Mouse (Mus musculus) liver, postnatal 0 days (tissue): ENCODE data around the gene Fbxo3. TPM values are rescaled to one million over a fixed set of nuclear protein-coding genes. Genes with fewer than 3 reads are reported as not detected.
"Not testable (repeated sequence)": the region's sequence is repeated elsewhere in the genome, so short reads cannot be mapped to it uniquely, and the experiment has no call there.

Experiments
- ATAC-seq: fragments of 200-750 bp; cut with Nextera tagmentation; 2 replicates; pipeline ENCODE4 v1.8.0; 2017; ENCODE audit warnings: mild to moderate bottlenecking, moderate library complexity
- DNase-seq: peaks from one replicate; pipeline ENCODE4 v3.0.0-alpha.2; 2016
- H3K27ac ChIP-seq: fragments of 300-500 bp; sonication (generic); 2 replicates; pipeline ENCODE4 v1.5.1; 2014; ENCODE audit warnings: antibody characterized with exemption, moderate library complexity, mild to moderate bottlenecking, low read depth
- H3K27me3 ChIP-seq: fragments of 300-500 bp; sonication (generic); 2 replicates; pipeline ENCODE4 v1.6.1; 2014; ENCODE audit warnings: low read length, control low read depth, mixed read lengths; ENCODE audit not compliant: insufficient read depth
- H3K36me3 ChIP-seq: fragments of 300-500 bp; sonication (generic); replicated peaks from 2 replicates; pipeline ENCODE4 v1.6.1; 2014; ENCODE audit warnings: mild to moderate bottlenecking, control low read depth, low read length, moderate library complexity, mixed read lengths; ENCODE audit not compliant: insufficient read depth
- H3K4me1 ChIP-seq: fragments of 300-500 bp; sonication (generic); 2 replicates; pipeline ENCODE4 v1.6.1; 2014; ENCODE audit warnings: antibody characterized with exemption, mild to moderate bottlenecking, control low read depth; ENCODE audit not compliant: insufficient read depth
- H3K4me2 ChIP-seq: fragments of 300-500 bp; sonication (generic); 2 replicates; pipeline ENCODE4 v1.6.1; 2014; ENCODE audit warnings: low read depth, mild to moderate bottlenecking, low read length, moderate library complexity, mixed read lengths
- H3K4me3 ChIP-seq: fragments of 300-500 bp; sonication (generic); 2 replicates; pipeline ENCODE4 v1.5.1; 2014; ENCODE audit warnings: low read depth, low read length
- H3K9ac ChIP-seq: fragments of 300-500 bp; sonication (generic); replicated peaks from 2 replicates; pipeline ENCODE4 v1.6.1; 2014; ENCODE audit warnings: mild to moderate bottlenecking, moderate library complexity
- H3K9me3 ChIP-seq: fragments of 300-500 bp; sonication (generic); 2 replicates; pipeline ENCODE4 v1.6.1; 2016; ENCODE audit warnings: mild to moderate bottlenecking, control low read depth, low read length, mixed read lengths
- CTCF ChIP-seq: sonication (generic); IDR thresholded peaks from 2 replicates; pipeline ENCODE4 v1.5.1; 2016; ENCODE audit warnings: antibody characterized with exemption, low read depth
- EP300 ChIP-seq: IDR thresholded peaks from 2 replicates; pipeline ENCODE4 v1.6.1; 2016; ENCODE audit warnings: antibody characterized with exemption, low read depth, mild to moderate bottlenecking
- WGBS: fragments of 180-500 bp; shearing (Covaris S2); extraction: QIAGEN DNeasy Blood & Tissue Kit; methylation state at CpG from one replicate; pipeline ENCODE4 v1.1.7; 2014; ENCODE audit not compliant: insufficient replicate concordance; 5-methylcytosine and 5-hydroxymethylcytosine counted together
- polyA plus RNA-seq: library from polyadenylated mRNA; unstranded; fragments of >200 nt; fragmentation: Nextera tagmentation; extraction: Ambion mirVana; gene quantifications from 2 replicates; pipeline ENCODE4 v1.2.1, GENCODE M21; 2015

The Fbxo3 gene
- polyA plus RNA-seq, 1 experiment from 2014 or later = 41.9 TPM

DNA sequence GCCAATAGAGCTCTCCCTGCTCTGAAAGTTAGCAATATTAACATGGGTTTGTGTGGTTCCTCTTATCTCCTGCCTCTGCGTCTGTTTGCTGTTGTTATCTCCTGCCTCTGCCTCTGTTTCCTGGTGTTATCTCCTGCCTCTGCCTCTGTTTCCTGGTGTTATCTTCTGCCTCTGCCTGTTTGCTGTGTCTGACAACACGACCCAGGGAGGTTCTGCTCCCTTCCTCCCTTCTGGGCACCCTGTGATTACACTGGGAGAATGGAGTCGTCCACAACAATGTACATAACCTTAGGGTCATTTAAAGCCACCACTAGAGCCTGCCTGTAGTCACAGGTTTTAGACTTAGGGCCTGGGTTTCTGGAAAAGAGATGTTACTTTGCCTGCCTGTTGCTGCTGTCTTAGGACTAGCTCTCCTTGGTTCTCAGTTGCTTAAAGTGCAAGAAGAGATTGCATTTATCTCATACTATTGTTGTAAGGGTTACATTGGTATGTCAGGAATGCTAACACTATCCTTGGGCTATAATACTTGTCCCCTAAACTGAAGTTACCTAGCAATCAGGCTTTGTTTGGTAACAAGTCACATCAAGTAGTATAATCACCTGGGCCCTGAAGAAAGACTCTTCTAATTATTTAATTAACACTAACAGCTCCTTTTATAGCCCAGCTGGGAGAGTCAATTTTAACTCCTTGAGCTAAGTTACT, 71.2 kb downstream of the Fbxo3 start:
- ATAC-seq (peak; percentile 81), DNase-seq (peak; percentile 35)
- Histone ChIP-seq H3K36me3 (0 out of 2 replicates have a peak, but pooled peaks cover 2% of the 10 kb centered on the region), H3K4me2 (peak overlapping the region; percentile 70), H3K9ac (peak overlapping the region; percentile 51), H3K9me3 (no peaks in the 10 kb centered on the region), H3K4me3 (peak overlapping the region; percentile 8), H3K27ac (peak overlapping the region; percentile 79), H3K4me1 (peaks cover 33% of the 10 kb centered on the region), H3K27me3 (no peaks in the 10 kb centered on the region)
- TF ChIP-seq CTCF (no peak), EP300 (peak; percentile 98)
- WGBS = 11% methylated on average over 3 of the region's 3 CpGs

DNA sequence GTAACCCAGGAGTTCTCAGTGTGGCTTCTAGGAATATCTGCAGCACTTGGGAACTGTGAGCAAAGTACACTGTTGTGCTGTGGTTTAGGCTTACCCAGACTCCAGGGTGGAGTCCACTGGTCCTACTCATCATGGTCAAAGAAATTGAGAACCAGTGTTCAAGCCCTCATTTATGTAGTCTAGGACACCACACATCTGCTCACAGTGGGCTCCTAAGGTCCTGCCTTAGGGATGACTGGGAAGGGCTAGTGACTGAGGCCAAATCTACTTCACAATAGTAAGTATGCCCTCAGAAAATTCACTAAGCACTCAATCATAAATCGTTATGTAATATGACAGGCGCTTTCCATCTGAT, 71.7 kb downstream of the Fbxo3 start:
- Histone ChIP-seq H3K4me2 (peak overlapping the region; percentile 70), H3K9me3 (no peaks in the 10 kb centered on the region), H3K27ac (peak overlapping the region; percentile 79), H3K4me3 (peak overlapping the region; percentile 8), H3K36me3 (0 out of 2 replicates have a peak, but pooled peaks cover 2% of the 10 kb centered on the region), H3K27me3 (no peaks in the 10 kb centered on the region), H3K4me1 (peaks cover 33% of the 10 kb centered on the region), H3K9ac (peak overlapping the region; percentile 51)
- no peak for DNase-seq
- 82% methylated on average over 2 of the region's 2 CpGs for WGBS
- TF ChIP-seq EP300 (no peak), CTCF (no peak)
- ATAC-seq = no peak

DNA sequence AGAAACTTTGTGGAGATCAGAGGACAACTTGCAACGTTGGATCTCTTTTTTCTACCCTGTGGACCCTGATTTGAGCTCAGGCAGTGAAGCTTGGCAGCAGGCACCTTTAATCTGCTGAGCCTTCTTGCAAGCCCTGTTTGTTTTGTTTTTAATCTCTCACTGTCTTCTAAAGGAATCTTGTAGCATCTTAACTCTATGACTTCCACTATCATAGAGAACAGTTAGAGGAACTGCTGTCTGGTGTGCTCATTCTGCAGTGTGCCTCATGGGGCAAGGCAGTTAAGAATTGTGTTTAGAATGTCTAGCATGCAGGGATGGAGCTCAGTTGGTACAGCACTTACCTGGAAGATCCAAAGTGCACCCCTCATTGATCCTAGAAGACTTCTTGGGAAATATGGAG, 72.4 kb downstream of the Fbxo3 start:
- no peaks in the 10 kb centered on the region for H3K9me3 ChIP-seq
- H3K27ac ChIP-seq = peak overlapping the region; percentile 48
- peak; percentile 26; the same call in 1 of the 2 replicates for TF ChIP-seq EP300
- TF ChIP-seq CTCF = no peak
- ATAC-seq (no peak), DNase-seq (no peak)
- H3K27me3 ChIP-seq = no peaks in the 10 kb centered on the region
- peak overlapping the region; percentile 41 for H3K9ac ChIP-seq
- 0 out of 2 replicates have a peak overlapping the region, but pooled peaks have one; percentile 13 for H3K4me3 ChIP-seq
- WGBS = 52% methylated on average over 1 of the region's 1 CpGs
- 0 out of 2 replicates have a peak, but pooled peaks cover 2% of the 10 kb centered on the region for H3K36me3 ChIP-seq
- peaks cover 33% of the 10 kb centered on the region for H3K4me1 ChIP-seq
- H3K4me2 ChIP-seq = peak overlapping the region; percentile 70

DNA sequence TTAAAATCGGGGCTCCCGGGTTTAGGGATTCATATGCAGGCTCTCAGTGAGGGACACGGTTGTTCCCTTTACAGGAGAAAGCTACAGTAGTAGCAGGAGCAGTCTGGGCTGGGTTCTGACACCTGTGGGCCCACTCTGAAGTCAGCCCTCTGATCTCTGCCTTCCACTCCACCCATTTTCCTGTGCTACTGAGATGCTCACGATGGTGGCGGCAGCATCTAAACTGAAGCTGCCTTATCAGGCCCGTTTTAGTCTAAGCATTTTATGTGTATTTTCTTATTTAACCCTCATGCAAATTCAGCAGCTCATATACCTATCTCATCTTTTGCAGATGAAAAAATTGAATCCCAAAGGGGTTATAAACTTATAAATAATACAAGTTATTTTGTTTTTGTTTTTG, 77.3 kb downstream of the Fbxo3 start:
- H3K4me3 ChIP-seq = no peak overlapping the region
- no peak overlapping the region for H3K9ac ChIP-seq
- no peak overlapping the region for H3K27ac ChIP-seq
- no peak for ATAC-seq
- no peak for TF ChIP-seq CTCF
- TF ChIP-seq EP300 = no peak
- 82% methylated on average over 6 of the region's 6 CpGs for WGBS
- DNase-seq = no peak
- peaks cover 25% of the 10 kb centered on the region for H3K4me1 ChIP-seq
- no peak overlapping the region for H3K4me2 ChIP-seq
- H3K9me3 ChIP-seq = no peaks in the 10 kb centered on the region
- H3K36me3 ChIP-seq = peaks cover 7% of the 10 kb centered on the region; the same call in 1 of the 2 replicates
- H3K27me3 ChIP-seq = no peaks in the 10 kb centered on the region

DNA sequence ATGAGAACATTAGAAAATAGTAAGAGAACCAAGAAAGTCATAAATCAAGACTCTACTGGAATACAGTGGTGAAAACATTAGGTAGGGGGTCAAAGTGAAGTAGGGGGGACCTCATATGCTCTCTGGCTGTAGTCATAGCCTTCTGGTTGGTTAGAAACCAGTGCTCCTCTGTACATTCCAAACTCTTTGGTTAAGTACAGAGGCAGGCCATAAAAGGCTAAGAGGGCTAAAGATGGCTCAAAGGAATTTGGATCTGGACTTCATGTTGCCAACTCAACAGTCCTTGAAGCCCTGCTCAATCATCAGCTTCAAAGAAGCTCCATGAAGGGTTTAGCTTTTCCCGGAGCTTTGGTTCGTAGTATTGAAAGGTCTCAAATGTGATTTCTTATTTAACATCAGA, 81.5 kb downstream of the Fbxo3 start:
- Histone ChIP-seq H3K4me1 (peaks cover 14% of the 10 kb centered on the region; the same call in 1 of the 2 replicates), H3K27ac (0 out of 2 replicates have a peak overlapping the region, but pooled peaks have one; percentile 55)
- H3K9me3 ChIP-seq, DNase-seq, H3K9ac ChIP-seq, H3K27me3 ChIP-seq, H3K36me3 ChIP-seq, H3K4me3 ChIP-seq, ATAC-seq, H3K4me2 ChIP-seq: not testable (repeated sequence)
- WGBS = 91% methylated on average over 2 of the region's 2 CpGs

DNA sequence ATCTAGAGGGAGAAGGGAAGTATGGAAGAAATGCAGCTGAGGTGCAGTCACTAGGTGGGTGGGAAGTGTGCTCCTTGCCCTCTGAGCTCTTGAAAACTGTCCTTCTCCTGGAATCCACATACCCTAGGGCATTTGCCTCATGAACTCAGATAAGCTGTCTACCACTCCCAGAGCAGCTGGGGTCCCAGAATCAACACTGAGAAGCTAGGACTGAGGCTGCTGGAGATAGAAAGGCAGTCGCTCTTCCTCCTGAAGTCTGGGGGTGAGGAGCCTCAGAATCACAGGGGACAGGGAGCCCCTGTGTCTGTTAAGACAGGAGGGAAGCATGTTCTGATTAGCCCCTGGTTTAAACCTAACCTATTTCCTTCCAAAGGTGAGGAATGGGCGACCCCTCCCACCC, 82.0 kb downstream of the Fbxo3 start:
- no peaks in the 10 kb centered on the region for H3K9me3 ChIP-seq
- no peak for TF ChIP-seq EP300
- TF ChIP-seq CTCF = no peak
- 49% methylated on average over 2 of the region's 2 CpGs for WGBS
- peaks cover 4% of the 10 kb centered on the region; the same call in 1 of the 2 replicates for H3K36me3 ChIP-seq
- H3K4me1 ChIP-seq = peaks cover 14% of the 10 kb centered on the region; the same call in 1 of the 2 replicates
- no peaks in the 10 kb centered on the region for H3K27me3 ChIP-seq
- DNase-seq (no peak), ATAC-seq (no peak)
- H3K4me3 ChIP-seq = no peak overlapping the region
- no peak overlapping the region for H3K4me2 ChIP-seq
- no peak overlapping the region for H3K9ac ChIP-seq
- H3K27ac ChIP-seq = peak overlapping the region; percentile 55; the same call in 1 of the 2 replicates
